Mouse (Mus musculus) midbrain, embryonic 11.5 days (tissue): ENCODE measurements around the gene Nme1. TPM values are rescaled to one million over a fixed set of nuclear protein-coding genes. Genes with fewer than 3 reads are reported as not detected.
A peak's percentile ranks its signal among the peaks of the same experiment; 100 is the strongest.

ENCODE experiments used
- ATAC-seq: fragments of 200-750 bp; cut with Nextera tagmentation; 2 replicates; pipeline ENCODE4 v1.8.0; 2017; ENCODE audit warnings: moderate TSS enrichment, moderate library complexity; ENCODE audit not compliant: low FRiP score
- DNase-seq: peaks from one replicate; pipeline ENCODE4 v3.0.0; 2015; ENCODE audit warnings: low spot score; ENCODE audit errors: missing footprints
- H3K27ac ChIP-seq: fragments of 300-500 bp; sonication (generic); 2 replicates; pipeline ENCODE4 v1.5.1; 2014; ENCODE audit warnings: low read depth, low read length
- H3K27me3 ChIP-seq: fragments of 300-500 bp; sonication (generic); 2 replicates; pipeline ENCODE4 v1.6.1; 2014; ENCODE audit warnings: mild to moderate bottlenecking, low read length, moderate library complexity, mixed read lengths; ENCODE audit not compliant: control insufficient read depth, insufficient read depth
- H3K36me3 ChIP-seq: fragments of 300-500 bp; sonication (generic); 2 replicates; pipeline ENCODE4 v1.6.1; 2014; ENCODE audit warnings: mild to moderate bottlenecking, low read length, moderate library complexity, mixed read lengths; ENCODE audit not compliant: control insufficient read depth, insufficient read depth
- H3K4me1 ChIP-seq: fragments of 300-500 bp; sonication (generic); 2 replicates; pipeline ENCODE4 v1.6.1; 2014; ENCODE audit warnings: low read length; ENCODE audit not compliant: control insufficient read depth, insufficient read depth
- H3K4me2 ChIP-seq: fragments of 300-500 bp; sonication (generic); 2 replicates; pipeline ENCODE4 v1.6.1; 2014; ENCODE audit warnings: mild to moderate bottlenecking, moderate library complexity
- H3K4me3 ChIP-seq: fragments of 300-500 bp; sonication (generic); 2 replicates; pipeline ENCODE4 v1.5.1; 2014; ENCODE audit warnings: low read depth, low read length
- H3K9ac ChIP-seq: fragments of 300-500 bp; sonication (generic); 2 replicates; pipeline ENCODE4 v1.6.1; 2014; ENCODE audit warnings: low read length
- H3K9me3 ChIP-seq: fragments of 300-500 bp; sonication (generic); 2 replicates; pipeline ENCODE4 v1.6.1; 2016; ENCODE audit warnings: low read length; ENCODE audit not compliant: control insufficient read depth
- WGBS: fragments of 180-500 bp; shearing (Covaris S2); extraction: QIAGEN DNeasy Blood & Tissue Kit; methylation state at CpG from one replicate; pipeline ENCODE4 v1.1.7; 2014; 5-methylcytosine and 5-hydroxymethylcytosine counted together
- polyA plus RNA-seq: library from polyadenylated mRNA; unstranded; fragments of >200 nt; fragmentation: Nextera tagmentation; extraction: Ambion mirVana; gene quantifications from 2 replicates; pipeline ENCODE4 v1.2.1, GENCODE M21; 2014

The Nme1 gene
- 200 and 215 TPM in 2 replicates for polyA plus RNA-seq

DNA sequence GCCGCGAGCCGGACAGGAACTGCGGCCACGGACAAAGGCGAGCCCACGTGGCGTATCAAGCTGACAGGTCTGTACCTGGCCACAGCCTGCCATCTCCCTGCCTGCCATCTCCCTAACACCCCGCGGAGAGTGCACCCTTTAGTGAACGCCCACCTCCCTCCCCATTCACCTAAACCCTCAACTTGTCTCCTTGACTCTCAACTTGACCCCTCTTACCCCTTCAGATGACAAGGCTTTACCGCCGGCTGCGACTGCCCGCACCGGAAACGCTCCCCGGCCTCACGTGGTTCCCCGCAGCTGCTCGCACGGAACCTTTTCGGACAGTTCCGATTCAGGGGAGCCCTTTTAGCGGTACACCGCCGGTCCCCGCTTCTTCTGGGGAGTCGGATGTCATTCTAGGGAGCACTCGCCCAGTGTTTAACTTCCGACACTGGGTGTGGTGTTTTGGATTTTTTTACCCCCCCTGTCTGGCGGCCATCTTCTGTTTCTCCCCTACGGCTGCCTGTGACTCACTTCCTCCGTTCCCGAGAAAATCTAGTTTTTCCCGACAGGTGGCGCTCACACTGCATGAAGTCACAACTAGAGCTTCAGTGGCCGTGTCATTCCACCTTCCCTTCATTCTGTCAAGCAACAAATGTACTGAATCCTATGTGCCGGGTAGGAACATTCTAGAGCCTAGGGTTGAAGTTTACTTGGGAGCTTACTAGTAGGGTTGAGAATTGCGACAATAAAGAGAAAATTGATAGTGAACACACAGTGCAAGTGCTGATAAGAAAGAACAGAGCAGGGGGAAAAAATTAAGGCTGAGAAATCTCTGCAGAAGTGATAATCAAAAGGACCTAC lies at the start of gene Nme1, which contains the start of gene Gm20390:
Nme1 (minus strand) TSS at position 517 of the 843 bp plus-strand sequence.
Gm20390 (minus strand) TSS at position 289 of the 843 bp plus-strand sequence.
- no peaks in the 10 kb centered on the region for H3K9me3 ChIP-seq
- no peaks in the 10 kb centered on the region for H3K27me3 ChIP-seq
- peak within 1 kb of the TSS; percentile 27 for H3K27ac ChIP-seq
- ATAC-seq (peak; percentile 97), DNase-seq (peak; percentile 100)
- peaks cover 8% of the 10 kb centered on the region for H3K4me1 ChIP-seq
- H3K36me3 ChIP-seq: peaks cover 18% of the 10 kb centered on the region
- peak within 1 kb of the TSS; percentile 83 for H3K9ac ChIP-seq
- H3K4me3 ChIP-seq: peak within 1 kb of the TSS; percentile 69
- under 1% methylated on average over 40 of the region's 40 CpGs for WGBS
- peak within 1 kb of the TSS; percentile 65 for H3K4me2 ChIP-seq

DNA sequence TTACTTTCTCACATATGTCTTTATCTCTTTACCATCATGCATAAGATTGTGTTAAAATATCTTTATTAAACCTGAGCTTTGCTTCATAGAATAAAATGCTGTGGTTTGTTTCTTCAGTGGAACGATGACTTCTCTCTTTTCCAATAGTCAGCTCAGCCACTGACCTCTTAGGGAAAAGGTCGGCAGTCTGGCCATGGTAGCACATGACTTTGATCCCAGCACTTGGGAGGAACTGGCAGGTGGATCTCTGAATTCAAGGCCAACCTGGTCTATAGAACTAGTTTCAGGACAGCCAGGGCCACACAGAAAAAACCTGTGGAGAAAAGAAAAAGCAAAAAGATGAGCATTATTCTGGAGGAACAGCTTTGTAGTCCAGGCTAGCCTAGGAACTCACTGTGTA lies 35.0 kb upstream of the Nme1 start:
- Histone ChIP-seq H3K27me3 (no peaks in the 10 kb centered on the region), H3K4me3 (no peak overlapping the region), H3K9me3 (no peaks in the 10 kb centered on the region), H3K9ac (no peak overlapping the region), H3K4me1 (no peaks in the 10 kb centered on the region; the same call in 1 of the 2 replicates), H3K4me2 (no peak overlapping the region), H3K36me3 (no peaks in the 10 kb centered on the region), H3K27ac (no peak overlapping the region)
- ATAC-seq: no peak
- no peak for DNase-seq
- WGBS: 94% methylated on average over 2 of the region's 2 CpGs

DNA sequence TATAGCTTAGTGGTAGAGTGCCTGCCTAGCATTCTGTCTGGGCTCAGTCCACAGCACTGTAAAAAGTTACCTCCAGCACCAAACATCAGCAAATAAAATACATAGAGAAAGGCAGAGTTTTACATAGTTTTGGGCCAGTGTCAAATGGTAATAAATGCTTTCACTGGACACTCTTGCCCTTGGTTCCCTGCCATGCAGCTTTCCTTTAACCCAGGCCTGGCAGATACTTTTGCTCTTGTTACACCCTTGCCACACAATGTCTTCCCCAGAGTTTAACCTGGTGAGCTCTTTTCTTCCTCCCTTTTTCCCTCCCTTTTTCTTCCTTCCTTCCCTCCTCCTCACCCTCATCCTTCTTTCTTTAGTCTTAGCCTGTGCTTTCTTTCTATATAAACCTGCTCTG lies 31.0 kb upstream of the Nme1 start:
- no peaks in the 10 kb centered on the region for H3K9me3 ChIP-seq
- ATAC-seq: no peak
- H3K4me3 ChIP-seq: no peak overlapping the region
- no peak for DNase-seq
- H3K4me1 ChIP-seq: peaks cover 15% of the 10 kb centered on the region
- H3K27ac ChIP-seq: no peak overlapping the region
- no peak overlapping the region for H3K4me2 ChIP-seq
- no peaks in the 10 kb centered on the region for H3K27me3 ChIP-seq
- no peak overlapping the region for H3K9ac ChIP-seq
- H3K36me3 ChIP-seq: no peaks in the 10 kb centered on the region

DNA sequence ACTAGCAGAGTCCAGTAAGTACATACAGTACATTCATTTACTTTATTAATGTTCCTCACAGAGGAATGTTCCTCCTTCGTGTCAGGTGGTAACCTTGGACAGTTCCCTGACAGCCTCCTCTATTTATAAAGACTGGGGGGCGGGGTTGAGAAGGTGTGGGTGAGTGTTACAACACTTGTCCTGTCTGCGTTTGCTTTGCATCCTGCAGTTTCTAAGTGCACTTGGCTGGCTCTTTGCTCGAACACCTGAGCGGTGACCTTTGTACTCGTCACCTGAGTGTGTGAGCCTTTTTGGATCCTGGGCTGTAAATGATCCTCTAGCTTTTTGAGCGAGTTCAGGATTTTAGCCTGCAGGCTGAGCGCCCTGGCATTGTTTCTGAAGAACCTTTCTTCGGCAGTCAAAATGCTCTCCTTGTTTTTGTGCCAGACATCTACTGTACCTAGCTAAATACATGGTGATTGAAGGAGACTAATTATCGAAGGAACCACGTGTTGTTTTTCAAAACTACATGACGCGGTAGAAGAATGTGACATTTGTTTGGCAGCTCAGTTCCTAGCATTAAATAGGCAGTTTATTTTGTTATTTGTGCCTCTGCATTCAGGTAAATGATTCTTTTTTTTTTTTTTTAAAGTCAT lies 28.9 kb upstream of the Nme1 start:
- no peaks in the 10 kb centered on the region for H3K9me3 ChIP-seq
- no peaks in the 10 kb centered on the region for H3K36me3 ChIP-seq
- 41% methylated on average over 13 of the region's 13 CpGs for WGBS
- H3K27ac ChIP-seq: no peak overlapping the region
- peaks cover 15% of the 10 kb centered on the region for H3K4me1 ChIP-seq
- peak overlapping the region; percentile 91 for H3K4me3 ChIP-seq
- H3K4me2 ChIP-seq: peak overlapping the region; percentile 92
- no peak for DNase-seq
- H3K9ac ChIP-seq: peak overlapping the region; percentile 21; the same call in 1 of the 2 replicates
- H3K27me3 ChIP-seq: no peaks in the 10 kb centered on the region
- no peak for ATAC-seq

DNA sequence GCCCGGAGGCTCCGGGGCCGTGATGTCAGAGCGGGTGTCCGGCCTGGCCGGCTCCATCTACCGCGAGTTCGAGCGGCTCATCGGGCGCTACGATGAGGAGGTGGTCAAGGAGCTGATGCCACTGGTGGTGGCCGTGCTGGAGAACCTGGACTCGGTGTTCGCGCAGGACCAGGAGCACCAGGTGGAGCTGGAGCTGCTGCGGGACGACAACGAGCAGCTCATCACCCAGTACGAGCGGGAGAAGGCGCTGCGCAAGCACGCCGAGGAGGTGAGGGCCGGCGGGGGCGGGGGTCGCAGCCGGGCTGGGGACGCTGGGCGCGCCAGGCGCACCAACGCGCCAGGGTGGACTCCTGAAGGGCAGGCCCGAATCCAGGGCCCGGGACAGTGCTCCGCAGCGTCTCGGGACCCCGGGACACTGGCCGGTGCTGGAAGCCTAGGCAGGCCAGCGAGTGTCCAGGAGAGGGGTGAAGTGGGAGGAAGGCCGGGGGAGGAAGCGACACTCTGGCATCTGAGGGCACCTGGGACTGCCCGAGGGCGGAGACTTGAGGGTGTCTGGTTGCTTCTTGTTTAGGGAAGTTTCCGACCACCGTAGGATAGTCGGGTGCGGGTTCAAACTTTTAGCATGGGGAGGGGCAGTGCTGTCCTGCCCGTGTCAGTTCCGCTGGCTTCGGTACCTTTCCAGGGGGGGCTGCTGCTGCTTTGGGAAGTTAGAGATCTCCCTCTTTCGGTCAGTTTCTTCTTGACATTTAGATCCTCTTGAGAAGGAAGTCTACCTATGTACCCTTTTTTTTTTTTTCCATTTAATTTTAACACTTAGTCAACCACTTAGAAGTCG lies 28.2 kb upstream of the Nme1 start:
- Histone ChIP-seq H3K27ac (peak overlapping the region; percentile 76), H3K4me2 (peak overlapping the region; percentile 92), H3K9ac (peak overlapping the region; percentile 86), H3K4me1 (peaks cover 15% of the 10 kb centered on the region), H3K36me3 (no peaks in the 10 kb centered on the region), H3K27me3 (no peaks in the 10 kb centered on the region), H3K4me3 (peak overlapping the region; percentile 91), H3K9me3 (no peaks in the 10 kb centered on the region)
- ATAC-seq (peak; percentile 60; the same call in 1 of the 2 replicates), DNase-seq (peak; percentile 95)
- WGBS: under 1% methylated on average over 58 of the region's 58 CpGs

DNA sequence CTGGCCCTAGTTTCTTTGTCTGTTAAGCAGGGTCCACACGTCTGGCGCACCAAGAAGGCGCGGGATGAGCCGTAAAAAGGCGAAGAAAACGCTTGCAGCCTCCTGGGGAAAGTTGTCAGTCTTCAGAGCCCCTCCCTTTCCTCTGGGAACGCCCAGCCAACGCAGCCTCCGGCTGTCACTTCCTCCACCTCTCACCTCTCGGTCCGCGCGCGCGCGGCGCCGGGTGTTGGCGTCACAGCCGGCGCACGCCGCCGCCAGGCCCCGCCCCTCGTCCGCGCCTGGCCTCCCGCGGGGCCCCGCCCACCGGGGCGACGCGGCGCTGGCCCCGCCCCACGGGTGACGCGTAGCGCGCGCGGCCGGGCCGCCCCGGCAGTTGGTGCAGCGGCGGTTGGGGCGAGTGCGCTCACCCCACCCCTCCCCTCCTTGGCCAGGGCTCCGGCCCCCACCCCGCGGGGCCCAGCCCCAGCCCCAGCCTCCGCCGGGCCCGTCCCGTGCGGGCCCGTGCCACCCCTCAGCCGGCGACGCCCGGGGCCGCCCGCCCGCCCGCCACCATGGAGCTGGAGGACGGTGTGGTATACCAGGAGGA lies 27.5 kb upstream of the Nme1 start, which contains the start of gene Spag9:
Spag9 (plus strand) TSS at position 372 of the 586 bp plus-strand sequence.
- WGBS: under 1% methylated on average over 48 of the region's 70 CpGs
- ATAC-seq (peak; percentile 94), DNase-seq (peak; percentile 100)
- H3K36me3 ChIP-seq: no peaks in the 10 kb centered on the region
- H3K4me2 ChIP-seq: peak within 1 kb of the TSS; percentile 92
- H3K9me3 ChIP-seq: no peaks in the 10 kb centered on the region
- peak within 1 kb of the TSS; percentile 86 for H3K9ac ChIP-seq
- peak within 1 kb of the TSS; percentile 91 for H3K4me3 ChIP-seq
- no peaks in the 10 kb centered on the region for H3K27me3 ChIP-seq
- H3K27ac ChIP-seq: peak within 1 kb of the TSS; percentile 87
- peaks cover 15% of the 10 kb centered on the region for H3K4me1 ChIP-seq

DNA sequence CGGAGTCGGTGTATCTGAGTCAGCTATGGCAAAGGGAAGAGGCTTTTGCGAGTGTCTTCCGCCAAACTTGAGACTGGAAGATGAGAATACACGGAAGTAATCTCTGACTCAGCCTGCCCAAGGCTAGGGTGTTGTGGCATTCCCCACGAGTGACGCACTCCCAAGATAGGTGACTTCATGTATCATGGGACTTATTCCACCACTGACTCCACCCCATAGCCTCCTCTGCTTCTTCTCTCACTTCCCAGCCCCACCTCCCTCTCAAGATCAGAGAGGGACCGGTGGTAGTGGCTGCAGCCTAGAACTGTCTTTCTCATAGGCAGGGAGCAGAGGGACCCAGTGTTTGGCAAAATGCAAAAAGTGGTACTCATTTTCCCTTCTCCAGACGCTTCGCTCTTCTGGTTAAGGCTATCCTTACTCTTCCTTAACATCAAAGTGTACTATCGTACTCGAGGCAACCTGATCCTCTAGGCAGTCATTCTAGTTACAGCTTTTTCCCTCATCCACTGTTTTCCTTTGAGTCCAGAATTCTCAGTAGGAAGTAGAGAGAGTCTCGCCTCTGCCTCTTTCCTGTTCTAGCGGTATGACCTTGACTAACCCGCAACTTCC lies 26.9 kb upstream of the Nme1 start:
- H3K4me1 ChIP-seq: peaks cover 15% of the 10 kb centered on the region
- 6% methylated on average over 15 of the region's 15 CpGs for WGBS
- no peaks in the 10 kb centered on the region for H3K27me3 ChIP-seq
- no peaks in the 10 kb centered on the region for H3K36me3 ChIP-seq
- DNase-seq (no peak), ATAC-seq (peak; percentile 17)
- H3K9me3 ChIP-seq: no peaks in the 10 kb centered on the region
- H3K4me2 ChIP-seq: peak overlapping the region; percentile 51
- peak overlapping the region; percentile 86 for H3K9ac ChIP-seq
- H3K4me3 ChIP-seq: peak overlapping the region; percentile 91
- H3K27ac ChIP-seq: peak overlapping the region; percentile 87

DNA sequence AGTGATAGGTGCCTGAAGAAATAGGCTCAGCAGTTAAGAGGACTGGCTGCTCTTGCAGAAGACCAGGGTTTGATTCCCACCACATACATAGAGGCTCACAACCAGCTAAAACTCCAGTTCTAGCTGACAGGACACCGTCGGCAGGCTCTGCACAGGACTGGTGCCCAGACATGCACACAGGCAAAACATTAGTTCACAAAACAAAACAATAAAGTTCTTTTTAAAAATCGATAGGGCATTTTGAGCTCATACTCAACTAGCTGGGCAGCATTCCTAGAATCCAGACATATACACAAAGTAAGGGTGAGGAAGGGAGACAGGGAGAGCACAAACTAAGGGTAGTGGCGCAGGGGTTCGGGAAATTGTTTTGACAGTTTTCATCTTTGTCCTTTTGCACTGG lies 26.2 kb upstream of the Nme1 start:
- DNase-seq: no peak
- no peaks in the 10 kb centered on the region for H3K27me3 ChIP-seq
- WGBS: 65% methylated on average over 5 of the region's 5 CpGs
- no peak for ATAC-seq
- H3K4me3 ChIP-seq: peak overlapping the region; percentile 91; the same call in 1 of the 2 replicates
- H3K9me3 ChIP-seq: no peaks in the 10 kb centered on the region
- peaks cover 15% of the 10 kb centered on the region for H3K4me1 ChIP-seq
- no peaks in the 10 kb centered on the region for H3K36me3 ChIP-seq
- peak overlapping the region; percentile 51 for H3K4me2 ChIP-seq
- no peak overlapping the region for H3K9ac ChIP-seq
- no peak overlapping the region for H3K27ac ChIP-seq
